Mouse (Mus musculus) embryonic facial prominence, embryonic 14.5 days (tissue): Measurements from ENCODE around the gene Cryl1. TPM values are rescaled to one million over a fixed set of nuclear protein-coding genes. Genes with fewer than 3 reads are reported as not detected.

Source experiments
- ATAC-seq: fragments of 200-750 bp; cut with Nextera tagmentation; 2 replicates; pipeline ENCODE4 v1.8.0; 2017; ENCODE audit warnings: low read depth, moderate number of reproducible peaks, moderate TSS enrichment
- DNase-seq: peaks from one replicate; pipeline ENCODE4 v3.0.0-alpha.2; 2015; ENCODE audit warnings: low spot score
- H3K27ac ChIP-seq: fragments of 300-500 bp; sonication (generic); replicated peaks from 2 replicates; pipeline ENCODE4 v1.5.1; 2014; ENCODE audit warnings: low read depth, mild to moderate bottlenecking, low read length, moderate library complexity
- H3K27me3 ChIP-seq: fragments of 300-500 bp; sonication (generic); replicated peaks from 2 replicates; pipeline ENCODE4 v1.6.1; 2014; ENCODE audit warnings: low read length; ENCODE audit not compliant: control insufficient read depth, insufficient read depth
- H3K36me3 ChIP-seq: fragments of 300-500 bp; sonication (generic); 2 replicates; pipeline ENCODE4 v1.6.1; 2014; ENCODE audit warnings: low read length, mixed read lengths; ENCODE audit not compliant: control insufficient read depth, insufficient read depth
- H3K4me1 ChIP-seq: fragments of 300-500 bp; sonication (generic); 2 replicates; pipeline ENCODE4 v1.6.1; 2014; ENCODE audit warnings: antibody characterized with exemption, low read length; ENCODE audit not compliant: control insufficient read depth, insufficient read depth
- H3K4me2 ChIP-seq: fragments of 300-500 bp; sonication (generic); 2 replicates; pipeline ENCODE4 v1.6.1; 2014; ENCODE audit warnings: low read depth, mild to moderate bottlenecking, low read length, moderate library complexity, mixed read lengths
- H3K4me3 ChIP-seq: fragments of 300-500 bp; sonication (generic); 2 replicates; pipeline ENCODE4 v1.5.1; 2014; ENCODE audit warnings: low read depth, mild to moderate bottlenecking, low read length
- H3K9ac ChIP-seq: fragments of 300-500 bp; sonication (generic); 2 replicates; pipeline ENCODE4 v1.6.1; 2014; ENCODE audit warnings: low read depth, mild to moderate bottlenecking, low read length, moderate library complexity, mixed read lengths
- H3K9me3 ChIP-seq: fragments of 300-500 bp; sonication (generic); 2 replicates; pipeline ENCODE4 v1.6.1; 2016; ENCODE audit warnings: low read length; ENCODE audit not compliant: control insufficient read depth
- WGBS: fragments of 180-500 bp; shearing (Covaris S2); extraction: QIAGEN DNeasy Blood & Tissue Kit; methylation state at CpG from one replicate; pipeline ENCODE4 v1.1.7; 2014; 5-methylcytosine and 5-hydroxymethylcytosine counted together
- polyA plus RNA-seq: library from polyadenylated mRNA; unstranded; fragments of >200 nt; fragmentation: Nextera tagmentation; extraction: Ambion mirVana; gene quantifications from 2 replicates; pipeline ENCODE4 v1.2.1, GENCODE M21; 2014

Gene Cryl1
- polyA plus RNA-seq, 1 experiment from 2014 or later = 32.0 TPM

DNA sequence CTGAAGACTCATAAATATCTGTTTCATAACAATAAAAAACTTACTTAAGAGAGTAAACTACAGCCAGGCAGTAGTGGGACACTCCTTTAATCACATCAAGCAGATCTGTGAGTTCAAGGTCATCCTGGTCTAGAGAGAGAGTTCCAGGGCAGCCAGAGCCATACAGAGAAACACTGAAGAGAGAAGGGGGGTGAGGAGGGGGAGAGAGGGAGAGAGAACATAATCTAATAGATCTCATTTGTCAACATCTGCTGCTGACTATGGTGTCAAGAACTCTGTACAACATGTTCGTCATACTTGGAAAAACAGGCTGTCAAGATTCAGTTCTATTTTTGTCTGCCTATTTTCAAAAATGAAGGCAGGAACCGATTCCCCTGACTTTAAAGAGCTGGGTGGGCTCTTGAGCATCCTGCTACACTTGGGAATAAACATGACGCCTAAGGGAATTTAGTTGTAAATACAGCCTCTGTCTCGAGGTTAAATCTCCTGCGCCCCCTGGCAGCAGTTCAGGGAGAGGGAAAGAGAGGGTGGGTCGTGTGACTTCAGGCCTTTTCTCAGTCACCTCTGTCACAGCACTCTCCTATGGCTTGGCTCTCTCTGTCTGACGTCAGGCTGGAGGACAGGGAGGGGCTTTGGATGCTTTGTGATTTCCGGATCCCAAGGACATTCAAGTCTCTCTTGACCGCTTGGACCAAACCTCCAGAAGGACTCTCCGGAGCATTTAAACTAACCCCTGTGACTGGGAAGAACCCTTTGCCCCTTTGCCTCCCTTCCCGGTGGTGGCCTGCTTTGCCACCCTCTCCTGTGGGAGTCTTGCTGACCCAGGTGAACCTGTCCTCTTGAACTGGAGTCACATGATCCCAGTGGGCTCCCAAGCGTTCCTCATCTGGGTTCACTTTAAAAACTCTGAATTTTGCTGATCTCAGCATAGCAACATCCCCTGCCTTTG is 9.0 kb upstream of the Cryl1 start:
- H3K9ac ChIP-seq = no peak overlapping the region
- no peaks in the 10 kb centered on the region for H3K27me3 ChIP-seq
- no peak overlapping the region for H3K27ac ChIP-seq
- 3% methylated on average over 12 of the region's 12 CpGs for WGBS
- peak overlapping the region; percentile 21; the same call in 1 of the 2 replicates for H3K4me2 ChIP-seq
- 0 out of 2 replicates have a peak, but pooled peaks cover 6% of the 10 kb centered on the region for H3K4me1 ChIP-seq
- ATAC-seq (peak; percentile 77; the same call in 1 of the 2 replicates), DNase-seq (peak; percentile 82)
- no peak overlapping the region for H3K4me3 ChIP-seq
- H3K9me3 ChIP-seq = 0 out of 2 replicates have a peak, but pooled peaks cover 5% of the 10 kb centered on the region
- no peaks in the 10 kb centered on the region for H3K36me3 ChIP-seq

DNA sequence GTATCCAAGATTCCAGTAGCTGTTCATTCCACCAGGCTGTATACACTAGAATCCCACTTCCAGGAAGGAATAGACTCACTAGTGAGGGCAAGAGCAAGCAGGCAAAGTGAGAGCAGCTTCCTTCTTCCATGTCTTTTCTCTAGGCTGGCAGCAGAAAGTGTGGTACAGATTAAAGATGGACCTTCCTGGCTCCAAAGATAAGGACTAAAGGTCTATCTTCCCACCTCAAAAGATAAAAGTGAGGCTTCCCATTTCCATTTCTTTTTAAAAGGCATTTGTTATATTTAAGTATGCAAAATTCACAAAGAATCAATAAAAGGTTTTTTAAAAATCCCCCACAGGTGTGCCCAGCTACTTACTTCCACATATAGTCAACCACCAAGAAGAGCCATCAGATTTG is 4.5 kb upstream of the Cryl1 start:
- no peak overlapping the region for H3K4me3 ChIP-seq
- ATAC-seq = no peak
- no peaks in the 10 kb centered on the region for H3K27me3 ChIP-seq
- peaks cover 7% of the 10 kb centered on the region; the same call in 1 of the 2 replicates for H3K4me1 ChIP-seq
- no peak for DNase-seq
- no peak overlapping the region for H3K27ac ChIP-seq
- H3K9ac ChIP-seq = no peak overlapping the region
- no peaks in the 10 kb centered on the region for H3K36me3 ChIP-seq
- no peaks in the 10 kb centered on the region for H3K9me3 ChIP-seq
- H3K4me2 ChIP-seq = no peak overlapping the region

DNA sequence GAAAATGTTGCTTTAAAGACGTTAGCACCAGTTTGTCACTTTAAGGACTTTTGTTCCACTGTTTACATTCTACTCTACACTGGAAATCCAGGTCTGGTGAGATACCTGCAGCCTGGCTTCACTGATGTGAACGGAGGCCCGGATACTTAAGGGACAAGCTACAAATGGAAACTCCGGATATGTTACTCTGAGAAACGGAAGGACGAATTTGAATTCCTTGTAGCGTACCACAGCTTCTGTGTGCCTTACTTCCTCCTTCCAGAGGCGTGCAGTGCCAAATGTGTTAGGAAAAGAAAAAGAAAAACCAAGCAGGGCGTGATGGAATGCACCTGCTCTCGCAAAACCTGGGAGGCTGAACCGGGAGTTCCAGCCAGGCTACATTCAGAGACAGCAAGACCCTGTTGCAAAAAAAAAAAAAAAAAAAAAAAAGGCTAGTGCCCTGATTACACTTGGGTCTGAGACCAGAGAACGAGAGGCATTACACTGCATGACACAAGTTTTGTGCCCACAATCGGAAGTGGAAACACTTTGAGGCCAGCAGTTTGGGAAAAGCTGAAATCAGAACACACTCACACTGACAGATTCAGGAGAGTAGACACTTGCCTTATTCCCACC is 591 bp upstream of the Cryl1 start:
- DNase-seq (peak; percentile 63), ATAC-seq (peak; percentile 47)
- Histone ChIP-seq H3K9ac (peak overlapping the region; percentile 71), H3K9me3 (no peaks in the 10 kb centered on the region), H3K4me3 (peak overlapping the region; percentile 59), H3K4me1 (peaks cover 3% of the 10 kb centered on the region; the same call in 1 of the 2 replicates), H3K36me3 (no peaks in the 10 kb centered on the region), H3K27me3 (0 out of 2 replicates have a peak, but pooled peaks cover 2% of the 10 kb centered on the region), H3K27ac (peak overlapping the region; percentile 52), H3K4me2 (peak overlapping the region; percentile 65)
- WGBS = 11% methylated on average over 13 of the region's 13 CpGs

GRCm38 (mm10) chr14:57397221-57397620 is 1.1 kb downstream of the Cryl1 start:
- no peaks in the 10 kb centered on the region for H3K9me3 ChIP-seq
- peaks cover 3% of the 10 kb centered on the region; the same call in 1 of the 2 replicates for H3K4me1 ChIP-seq
- DNase-seq (no peak), ATAC-seq (no peak)
- WGBS = 85% methylated on average over 5 of the region's 5 CpGs
- no peak overlapping the region for H3K4me3 ChIP-seq
- no peak overlapping the region for H3K9ac ChIP-seq
- H3K36me3 ChIP-seq = no peaks in the 10 kb centered on the region
- H3K4me2 ChIP-seq = 0 out of 2 replicates have a peak overlapping the region, but pooled peaks have one; percentile 65
- H3K27me3 ChIP-seq = 0 out of 2 replicates have a peak, but pooled peaks cover 2% of the 10 kb centered on the region
- H3K27ac ChIP-seq = no peak overlapping the region

DNA sequence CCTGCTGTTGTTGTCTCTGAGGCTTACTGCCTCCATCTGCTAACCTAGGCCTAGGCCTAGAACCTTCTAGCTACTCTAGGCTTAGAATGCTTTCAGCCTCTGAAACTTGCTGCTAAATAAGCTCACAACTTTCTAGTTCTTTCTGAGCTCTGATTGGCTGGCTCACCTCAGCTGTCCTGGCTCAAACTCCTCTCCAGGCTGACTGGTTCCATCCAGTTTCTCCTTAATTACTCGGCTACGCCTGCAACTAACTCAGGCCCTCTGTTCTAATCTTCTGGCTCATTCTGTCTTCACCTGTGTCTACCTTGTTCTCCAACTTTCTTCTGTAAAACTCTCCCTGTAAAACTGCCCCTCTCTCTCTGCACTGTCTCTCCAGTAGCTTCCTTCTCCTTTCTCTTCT is 2.9 kb downstream of the Cryl1 start:
- Histone ChIP-seq H3K4me2 (no peak overlapping the region), H3K9me3 (no peaks in the 10 kb centered on the region), H3K4me3 (no peak overlapping the region), H3K27ac (no peak overlapping the region), H3K27me3 (0 out of 2 replicates have a peak, but pooled peaks cover 2% of the 10 kb centered on the region), H3K36me3 (no peaks in the 10 kb centered on the region), H3K4me1 (peaks cover 3% of the 10 kb centered on the region; the same call in 1 of the 2 replicates), H3K9ac (no peak overlapping the region)
- ATAC-seq (no peak), DNase-seq (no peak)
- WGBS = 72% methylated on average over 2 of the region's 2 CpGs

GRCm38 (mm10) chr14:57392278-57392677 is 6.1 kb downstream of the Cryl1 start:
- Histone ChIP-seq H3K27me3 (no peaks in the 10 kb centered on the region), H3K4me1 (no peaks in the 10 kb centered on the region), H3K4me2 (no peak overlapping the region), H3K4me3 (no peak overlapping the region), H3K36me3 (no peaks in the 10 kb centered on the region), H3K27ac (no peak overlapping the region), H3K9me3 (no peaks in the 10 kb centered on the region), H3K9ac (no peak overlapping the region)
- 58% methylated on average over 5 of the region's 5 CpGs for WGBS
- ATAC-seq (no peak), DNase-seq (no peak)

DNA sequence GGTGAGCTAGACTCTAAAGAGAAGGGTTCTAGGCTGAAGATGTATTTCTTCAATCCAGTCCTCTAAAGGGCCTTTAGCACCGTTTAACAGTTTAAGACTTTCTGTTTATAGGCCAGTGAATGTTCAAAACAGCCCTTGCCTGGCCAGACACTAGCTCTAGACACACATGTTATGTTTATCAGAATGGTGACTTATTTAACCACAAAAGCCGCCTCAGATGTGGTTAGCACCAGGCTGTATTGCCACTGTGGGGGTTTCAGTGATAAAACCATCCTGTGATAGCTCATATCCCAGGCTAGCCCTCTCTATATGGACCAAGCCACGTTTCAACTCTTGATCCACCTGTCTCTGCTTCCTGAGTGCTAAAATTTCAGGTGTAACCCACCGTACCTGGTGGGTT is 6.7 kb downstream of the Cryl1 start:
- Histone ChIP-seq H3K27me3 (no peaks in the 10 kb centered on the region), H3K36me3 (no peaks in the 10 kb centered on the region), H3K9ac (no peak overlapping the region), H3K9me3 (no peaks in the 10 kb centered on the region), H3K4me2 (no peak overlapping the region), H3K4me3 (no peak overlapping the region), H3K4me1 (no peaks in the 10 kb centered on the region), H3K27ac (no peak overlapping the region)
- 76% methylated on average over 4 of the region's 4 CpGs for WGBS
- no peak for DNase-seq
- no peak for ATAC-seq

GRCm38 (mm10) chr14:57386758-57387561 is 11.4 kb downstream of the Cryl1 start:
- ATAC-seq (peak; percentile 90), DNase-seq (peak; percentile 75)
- Histone ChIP-seq H3K9me3 (no peaks in the 10 kb centered on the region), H3K9ac (no peak overlapping the region), H3K27ac (no peak overlapping the region), H3K4me3 (no peak overlapping the region), H3K4me2 (no peak overlapping the region), H3K4me1 (no peaks in the 10 kb centered on the region), H3K36me3 (no peaks in the 10 kb centered on the region), H3K27me3 (no peaks in the 10 kb centered on the region)
- WGBS = 56% methylated on average over 14 of the region's 14 CpGs
